Mouse (Mus musculus): Measurements from ENCODE around the gene Wdr74. TPM values are rescaled to one million over a fixed set of nuclear protein-coding genes. Genes with fewer than 3 reads are reported as not detected.
A peak's percentile ranks its signal among the peaks of the same experiment; 100 is the strongest.

Wdr74 gene
- polyA plus RNA-seq, 1 experiment from 2014 or later, result 83.5 TPM

DNA sequence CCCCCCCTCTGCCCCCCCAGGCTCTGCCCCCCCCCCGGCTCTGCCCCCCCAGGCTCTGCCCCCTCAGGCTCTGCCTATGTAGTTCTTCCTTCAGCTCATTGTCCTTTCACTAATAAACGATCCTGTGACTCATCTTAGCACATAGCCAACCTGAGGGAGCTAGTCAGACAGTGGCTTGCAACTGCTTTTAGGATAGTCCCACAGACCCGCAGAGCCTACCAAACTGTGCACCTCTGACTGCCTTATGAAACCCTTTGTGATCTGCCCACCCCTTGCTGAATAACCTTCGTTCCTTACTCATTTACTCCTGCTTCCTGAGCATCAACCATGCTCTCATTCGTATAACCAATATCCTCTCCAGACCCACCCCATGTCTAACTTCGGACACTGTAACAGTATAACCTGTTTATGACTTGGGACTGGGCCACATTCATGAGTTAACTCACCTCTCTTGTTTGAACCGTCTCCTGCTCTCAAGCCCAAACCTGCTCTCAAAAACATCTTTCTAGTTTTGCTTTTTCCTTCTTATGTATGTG lies 29.4 kb upstream of the Wdr74 start:
- H3K36me3 ChIP-seq (ENCODE audit: control insufficient read depth, insufficient read depth, low read length), result peaks cover 23% of the 10 kb centered on the region; the same call in 1 of the 2 replicates
- peak overlapping the region; percentile 32; the same call in 1 of the 2 replicates for H3K27ac ChIP-seq (ENCODE audit: low read length)
- no peak overlapping the region for H3K9ac ChIP-seq (ENCODE audit: low read length)
- no peak for ATAC-seq (ENCODE audit: insufficient read depth, low FRiP score)
- WGBS, result 68% methylated on average over 7 of the region's 7 CpGs
- peaks cover 10% of the 10 kb centered on the region for H3K4me1 ChIP-seq (ENCODE audit: control insufficient read depth, insufficient read depth, low read length)
- H3K4me3 ChIP-seq (replicated peaks; ENCODE audit: low read length), result no peak overlapping the region
- H3K9me3 ChIP-seq (replicated peaks; ENCODE audit: control insufficient read depth, low read length), result no peaks in the 10 kb centered on the region
- H3K4me2 ChIP-seq (ENCODE audit: low read depth, low read length), result no peak overlapping the region
- H3K27me3 ChIP-seq (ENCODE audit: control insufficient read depth, insufficient read depth, low read length), result no peaks in the 10 kb centered on the region

DNA sequence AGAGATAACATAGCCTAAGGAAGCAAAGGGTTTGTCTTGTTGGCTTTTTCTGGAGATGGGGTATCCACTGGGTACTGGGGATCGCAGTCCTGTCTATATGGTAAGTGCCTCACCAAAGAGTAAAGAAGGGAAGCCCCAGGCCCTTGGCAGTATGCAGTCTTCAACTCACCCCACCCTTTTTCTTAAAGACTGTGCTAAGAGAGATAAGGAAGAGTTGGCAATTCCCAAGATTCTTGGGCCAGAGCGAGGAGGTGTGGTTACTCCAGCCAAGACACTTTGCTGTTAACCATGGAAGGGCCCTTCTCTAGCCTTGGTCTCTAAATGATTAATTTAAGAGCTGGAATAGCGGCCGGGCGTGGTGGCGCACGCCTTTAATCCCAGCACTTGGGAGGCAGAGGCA lies 28.7 kb upstream of the Wdr74 start:
- peaks cover 16% of the 10 kb centered on the region for H3K4me1 ChIP-seq (ENCODE audit: control insufficient read depth, insufficient read depth, low read length)
- WGBS, result 90% methylated on average over 7 of the region's 7 CpGs
- no peaks in the 10 kb centered on the region for H3K27me3 ChIP-seq (ENCODE audit: control insufficient read depth, insufficient read depth, low read length)
- peaks cover 23% of the 10 kb centered on the region; the same call in 1 of the 2 replicates for H3K36me3 ChIP-seq (ENCODE audit: control insufficient read depth, insufficient read depth, low read length)
- no peak for ATAC-seq (ENCODE audit: insufficient read depth, low FRiP score)
- no peak overlapping the region for H3K4me2 ChIP-seq (ENCODE audit: low read depth, low read length)
- no peaks in the 10 kb centered on the region for H3K9me3 ChIP-seq (replicated peaks; ENCODE audit: control insufficient read depth, low read length)
- H3K4me3 ChIP-seq (replicated peaks; ENCODE audit: low read length), result no peak overlapping the region
- H3K9ac ChIP-seq (ENCODE audit: low read length), result no peak overlapping the region
- H3K27ac ChIP-seq (ENCODE audit: low read length), result no peak overlapping the region

DNA sequence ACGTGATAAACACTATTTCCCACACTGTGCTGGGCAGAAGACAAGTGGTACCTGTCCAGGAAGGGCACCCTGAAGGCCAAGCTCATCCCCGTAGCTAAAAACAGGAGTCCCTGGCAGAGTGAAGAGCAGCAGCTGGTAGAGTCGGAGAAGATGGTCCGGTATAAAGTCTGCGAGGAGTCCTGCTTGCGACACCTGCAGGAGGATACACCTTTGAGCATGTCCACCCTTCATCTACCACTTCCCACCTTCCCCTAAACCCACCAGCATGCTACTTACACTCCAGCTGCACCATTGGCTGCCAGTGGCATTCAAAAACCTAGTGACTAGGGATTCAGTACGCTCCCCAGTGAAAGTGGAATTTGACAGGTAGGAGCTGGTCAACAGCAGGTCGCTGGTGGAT lies 26.7 kb upstream of the Wdr74 start:
- 89% methylated on average over 8 of the region's 8 CpGs for WGBS
- no peak overlapping the region for H3K27ac ChIP-seq (ENCODE audit: low read length)
- no peaks in the 10 kb centered on the region for H3K27me3 ChIP-seq (ENCODE audit: control insufficient read depth, insufficient read depth, low read length)
- H3K4me1 ChIP-seq (ENCODE audit: control insufficient read depth, insufficient read depth, low read length), result peaks cover 23% of the 10 kb centered on the region
- H3K9ac ChIP-seq (ENCODE audit: low read length), result no peak overlapping the region
- H3K9me3 ChIP-seq (replicated peaks; ENCODE audit: control insufficient read depth, low read length), result no peaks in the 10 kb centered on the region
- H3K4me3 ChIP-seq (replicated peaks; ENCODE audit: low read length), result no peak overlapping the region
- no peak for ATAC-seq (ENCODE audit: insufficient read depth, low FRiP score)
- peaks cover 23% of the 10 kb centered on the region; the same call in 1 of the 2 replicates for H3K36me3 ChIP-seq (ENCODE audit: control insufficient read depth, insufficient read depth, low read length)
- no peak overlapping the region for H3K4me2 ChIP-seq (ENCODE audit: low read depth, low read length)

DNA sequence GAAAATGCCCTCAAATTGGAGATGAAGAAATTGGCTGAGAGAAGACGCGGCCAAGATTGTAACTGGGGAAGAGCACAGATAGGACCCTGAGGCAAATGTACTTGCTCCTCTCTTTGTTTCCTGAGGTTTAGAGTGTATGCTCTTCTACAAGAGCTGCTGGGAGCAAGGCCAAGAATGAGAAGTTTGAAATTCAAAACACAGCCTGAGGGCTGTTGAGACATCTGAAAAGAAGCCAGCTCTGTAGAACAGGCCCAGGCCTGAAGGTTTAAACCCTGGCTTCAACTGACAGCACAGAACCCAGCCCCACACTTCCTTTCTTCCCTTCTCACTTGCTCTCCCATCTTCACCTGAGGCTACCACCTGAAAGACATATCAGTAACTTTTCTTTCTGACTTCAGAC lies 25.6 kb upstream of the Wdr74 start:
- 69% methylated on average over 2 of the region's 2 CpGs for WGBS
- peak overlapping the region; percentile 6; the same call in 1 of the 2 replicates for H3K9ac ChIP-seq (ENCODE audit: low read length)
- no peak overlapping the region for H3K4me3 ChIP-seq (replicated peaks; ENCODE audit: low read length)
- ATAC-seq (ENCODE audit: insufficient read depth, low FRiP score), result no peak
- peak overlapping the region; percentile 74 for H3K27ac ChIP-seq (ENCODE audit: low read length)
- H3K27me3 ChIP-seq (ENCODE audit: control insufficient read depth, insufficient read depth, low read length), result no peaks in the 10 kb centered on the region
- peaks cover 26% of the 10 kb centered on the region for H3K4me1 ChIP-seq (ENCODE audit: control insufficient read depth, insufficient read depth, low read length)
- H3K36me3 ChIP-seq (ENCODE audit: control insufficient read depth, insufficient read depth, low read length), result peaks cover 23% of the 10 kb centered on the region; the same call in 1 of the 2 replicates
- no peak overlapping the region for H3K4me2 ChIP-seq (ENCODE audit: low read depth, low read length)
- no peaks in the 10 kb centered on the region for H3K9me3 ChIP-seq (replicated peaks; ENCODE audit: control insufficient read depth, low read length)

DNA sequence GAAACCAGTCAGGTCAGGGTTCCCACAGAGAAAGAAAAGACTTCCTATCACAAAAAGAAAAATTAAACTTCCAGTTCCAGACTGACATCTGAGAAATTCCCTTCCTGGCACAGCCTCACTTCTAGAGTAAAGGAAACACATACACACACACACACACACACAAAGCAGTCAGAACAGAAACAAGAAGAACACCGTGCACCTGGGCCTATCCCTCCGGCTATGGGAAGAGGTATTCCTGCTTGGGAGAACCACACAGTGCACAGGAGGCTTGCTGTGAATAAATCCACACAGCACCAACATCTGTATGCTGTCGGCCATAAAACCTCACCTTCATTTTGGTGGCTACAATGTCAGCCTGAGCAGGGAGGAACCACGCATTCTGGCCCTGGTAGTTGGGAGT lies 24.1 kb upstream of the Wdr74 start:
- H3K27me3 ChIP-seq (ENCODE audit: control insufficient read depth, insufficient read depth, low read length), result no peaks in the 10 kb centered on the region
- H3K27ac ChIP-seq (ENCODE audit: low read length), result peak overlapping the region; percentile 94
- H3K9me3 ChIP-seq (replicated peaks; ENCODE audit: control insufficient read depth, low read length), result no peaks in the 10 kb centered on the region
- peaks cover 26% of the 10 kb centered on the region for H3K4me1 ChIP-seq (ENCODE audit: control insufficient read depth, insufficient read depth, low read length)
- peak overlapping the region; percentile 85 for H3K4me3 ChIP-seq (replicated peaks; ENCODE audit: low read length)
- peak overlapping the region; percentile 76 for H3K4me2 ChIP-seq (ENCODE audit: low read depth, low read length)
- H3K9ac ChIP-seq (ENCODE audit: low read length), result peak overlapping the region; percentile 91
- peaks cover 20% of the 10 kb centered on the region; the same call in 1 of the 2 replicates for H3K36me3 ChIP-seq (ENCODE audit: control insufficient read depth, insufficient read depth, low read length)
- ATAC-seq (ENCODE audit: insufficient read depth, low FRiP score), result no peak
- 61% methylated on average over 4 of the region's 4 CpGs for WGBS

DNA sequence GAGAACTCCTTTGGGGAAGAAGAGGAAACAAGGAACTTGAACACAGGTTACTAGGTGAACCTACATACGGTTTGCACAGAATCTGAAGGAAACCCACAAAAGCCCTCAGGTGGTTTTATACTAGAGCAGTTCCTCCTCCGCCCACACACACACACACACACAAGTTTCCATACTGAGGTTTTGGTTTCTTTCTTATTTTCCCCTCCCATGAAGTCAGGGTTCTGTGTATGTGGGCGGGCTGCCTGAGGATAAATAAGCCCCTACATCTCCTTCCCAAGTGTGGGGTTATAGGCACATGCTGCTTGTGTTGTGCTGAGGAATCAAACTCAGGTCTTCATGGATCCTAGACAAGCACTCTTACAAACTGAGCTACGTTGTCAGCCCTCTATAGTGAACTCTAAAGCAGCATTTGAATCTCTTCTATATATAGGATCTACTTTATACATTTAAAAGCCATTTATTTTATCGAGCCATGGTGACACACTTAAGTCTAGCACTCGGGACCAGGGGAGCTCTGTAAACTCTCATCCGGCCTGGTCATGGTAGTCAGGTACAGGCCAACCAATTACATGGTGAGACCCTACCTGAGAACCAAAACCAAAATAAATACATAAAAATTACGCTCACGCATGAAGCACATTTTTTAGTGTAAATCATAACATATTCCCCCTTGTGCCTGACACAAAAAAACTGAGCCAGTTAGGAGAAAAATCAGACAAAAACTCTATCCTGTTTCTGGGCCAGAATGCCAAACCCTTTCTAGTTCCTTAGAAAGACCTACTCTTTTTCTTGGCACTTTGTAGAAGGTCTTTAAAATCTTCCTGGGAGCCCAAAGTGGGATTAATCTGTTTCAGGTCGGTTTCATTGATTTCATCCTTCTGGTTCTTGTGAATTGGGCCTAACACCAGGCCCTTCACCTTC lies 23.4 kb upstream of the Wdr74 start:
- ATAC-seq (ENCODE audit: insufficient read depth, low FRiP score), result no peak
- Histone ChIP-seq H3K9me3 (replicated peaks; ENCODE audit: control insufficient read depth, low read length) (no peaks in the 10 kb centered on the region), H3K4me1 (ENCODE audit: control insufficient read depth, insufficient read depth, low read length) (peaks cover 26% of the 10 kb centered on the region), H3K36me3 (ENCODE audit: control insufficient read depth, insufficient read depth, low read length) (peaks cover 19% of the 10 kb centered on the region; the same call in 1 of the 2 replicates), H3K27me3 (ENCODE audit: control insufficient read depth, insufficient read depth, low read length) (no peaks in the 10 kb centered on the region), H3K9ac (ENCODE audit: low read length) (peak overlapping the region; percentile 91), H3K4me2 (ENCODE audit: low read depth, low read length) (peak overlapping the region; percentile 76), H3K27ac (ENCODE audit: low read length) (peak overlapping the region; percentile 94), H3K4me3 (replicated peaks; ENCODE audit: low read length) (peak overlapping the region; percentile 85)
- 47% methylated on average over 10 of the region's 10 CpGs for WGBS

DNA sequence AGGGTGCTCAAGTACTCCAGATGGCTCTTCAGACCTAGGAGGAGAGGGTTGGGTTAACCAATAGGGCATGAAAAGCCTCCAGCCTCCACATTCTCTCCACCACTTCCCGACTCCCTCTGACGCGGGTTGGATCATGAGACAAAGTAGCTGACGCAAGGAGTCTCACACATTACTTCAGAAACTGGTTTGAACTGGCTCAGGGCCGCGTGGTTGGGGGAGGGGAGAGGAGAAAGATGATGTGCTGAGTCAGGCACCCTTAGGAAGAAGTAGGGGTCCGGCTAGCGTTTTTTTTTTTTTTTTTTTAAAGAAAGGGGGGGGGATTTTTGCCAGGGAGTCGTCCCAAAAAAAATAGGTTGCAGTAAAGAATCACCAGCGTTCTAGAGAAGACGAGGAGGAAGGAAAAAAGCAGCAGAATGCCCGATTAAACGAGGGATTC lies 22.7 kb upstream of the Wdr74 start:
- peaks cover 26% of the 10 kb centered on the region for H3K4me1 ChIP-seq (ENCODE audit: control insufficient read depth, insufficient read depth, low read length)
- H3K27me3 ChIP-seq (ENCODE audit: control insufficient read depth, insufficient read depth, low read length), result no peaks in the 10 kb centered on the region
- no peaks in the 10 kb centered on the region for H3K9me3 ChIP-seq (replicated peaks; ENCODE audit: control insufficient read depth, low read length)
- peak; percentile 52; the same call in 1 of the 2 replicates for ATAC-seq (ENCODE audit: insufficient read depth, low FRiP score)
- H3K4me3 ChIP-seq (replicated peaks; ENCODE audit: low read length), result peak overlapping the region; percentile 85
- H3K4me2 ChIP-seq (ENCODE audit: low read depth, low read length), result peak overlapping the region; percentile 76
- peak overlapping the region; percentile 94 for H3K27ac ChIP-seq (ENCODE audit: low read length)
- under 1% methylated on average over 13 of the region's 13 CpGs for WGBS
- H3K36me3 ChIP-seq (ENCODE audit: control insufficient read depth, insufficient read depth, low read length), result peaks cover 14% of the 10 kb centered on the region; the same call in 1 of the 2 replicates
- H3K9ac ChIP-seq (ENCODE audit: low read length), result peak overlapping the region; percentile 91

DNA sequence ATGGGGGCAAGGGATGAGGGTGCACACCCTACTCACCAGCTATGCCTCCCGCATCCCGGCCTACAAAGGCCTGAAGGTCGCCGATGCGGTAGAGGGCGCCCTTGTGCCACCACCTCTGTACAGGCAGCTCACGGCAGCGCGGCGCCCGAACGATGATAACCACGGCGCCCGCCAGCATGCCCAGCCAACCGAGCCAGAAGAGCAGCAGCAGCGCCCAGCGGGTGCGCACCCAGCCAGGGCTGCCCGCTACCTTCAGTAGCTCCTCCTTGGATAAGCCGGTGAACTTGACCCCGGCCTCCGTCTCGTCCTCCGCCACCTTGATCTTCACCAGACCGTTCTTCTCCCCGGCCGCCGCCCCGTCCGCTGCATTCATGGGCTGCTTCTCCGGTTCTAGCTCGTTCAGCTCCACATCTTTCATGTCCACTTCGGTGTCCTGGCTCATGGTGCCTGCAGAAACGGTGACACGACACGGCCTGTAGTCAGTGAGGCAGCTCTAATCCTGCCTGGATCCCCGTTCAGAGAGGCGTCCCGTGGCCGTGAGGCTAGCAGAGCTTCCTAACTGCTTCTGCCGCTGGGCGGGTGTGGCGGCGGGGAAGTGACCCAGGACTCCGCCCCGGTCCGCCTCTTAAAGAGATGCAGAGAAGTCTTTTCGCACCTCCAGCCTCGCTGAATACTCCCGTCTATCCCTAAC lies 22.2 kb upstream of the Wdr74 start:
- peak; percentile 92 for ATAC-seq (ENCODE audit: insufficient read depth, low FRiP score)
- H3K27ac ChIP-seq (ENCODE audit: low read length), result peak overlapping the region; percentile 94
- H3K9me3 ChIP-seq (replicated peaks; ENCODE audit: control insufficient read depth, low read length), result no peaks in the 10 kb centered on the region
- peak overlapping the region; percentile 76 for H3K4me2 ChIP-seq (ENCODE audit: low read depth, low read length)
- peak overlapping the region; percentile 85 for H3K4me3 ChIP-seq (replicated peaks; ENCODE audit: low read length)
- no peaks in the 10 kb centered on the region for H3K27me3 ChIP-seq (ENCODE audit: control insufficient read depth, insufficient read depth, low read length)
- H3K9ac ChIP-seq (ENCODE audit: low read length), result peak overlapping the region; percentile 91
- under 1% methylated on average over 51 of the region's 51 CpGs for WGBS
- H3K4me1 ChIP-seq (ENCODE audit: control insufficient read depth, insufficient read depth, low read length), result peaks cover 26% of the 10 kb centered on the region
- H3K36me3 ChIP-seq (ENCODE audit: control insufficient read depth, insufficient read depth, low read length), result peaks cover 12% of the 10 kb centered on the region; the same call in 1 of the 2 replicates
